Comparison of ENCODE assay signal across 9 mouse cellular contexts in the genomic region with DNA sequence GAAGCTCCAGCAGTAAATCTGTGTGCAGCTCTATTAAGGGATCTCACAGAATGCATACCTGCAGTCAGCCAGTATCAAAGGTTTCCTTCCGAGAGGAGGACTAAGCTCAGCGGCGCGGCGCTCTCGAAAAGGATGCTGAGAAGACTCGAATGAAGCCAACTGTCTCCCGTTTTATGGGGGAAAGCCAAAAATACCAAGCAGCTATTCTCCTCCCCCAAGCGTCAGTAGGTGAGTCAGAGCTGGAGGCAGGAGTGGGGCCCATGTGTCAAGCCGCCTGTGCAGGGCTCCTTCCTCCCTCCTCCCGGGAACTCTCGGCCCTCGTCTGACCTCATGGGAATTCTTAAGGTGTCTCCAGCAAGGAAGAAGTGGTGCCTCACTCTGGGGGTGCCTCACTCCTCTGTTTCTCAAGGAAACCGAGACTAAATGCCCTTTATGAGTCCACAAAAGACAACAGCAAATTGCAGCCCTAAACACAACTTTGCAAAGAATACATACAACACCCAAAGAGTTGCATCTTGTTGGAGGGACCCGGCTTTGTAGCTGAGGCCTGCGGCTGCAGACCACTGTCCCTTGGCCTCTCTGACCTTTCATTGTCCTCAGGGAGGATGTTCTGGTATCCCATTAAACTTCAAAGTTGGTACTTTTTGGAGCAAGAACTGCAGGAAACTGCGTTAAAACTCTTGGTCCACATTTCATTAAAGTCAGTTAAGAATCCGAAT. TPM values are rescaled to one million over a fixed set of nuclear protein-coding genes. Genes with fewer than 3 reads are reported as not detected.
DNase-seq lines count a peak whose midpoint lies in the region; ATAC-seq and TF ChIP-seq lines count a peak whose summit lies in the region.
"Had no signal": no experiment of that assay in that cellular context is flagged by ENCODE, and none has a peak within 500 bp of the region (broad histone marks: within the 10 kb centered on the region; RNA-seq: fewer than 3 reads in every experiment).

No protein-coding gene starts in this region.

- H3K9ac ChIP-seq in forebrain, embryonic 12.5 days: peak overlapping the region; percentile 36; the same call in 1 of the 2 replicates
- H3K9ac ChIP-seq in hindbrain, embryonic 16.5 days (ENCODE audit: low read depth, low read length): no peak overlapping the region; the same call in 1 of the 2 replicates
- peak overlapping the region; percentile 51 for H3K9ac ChIP-seq in midbrain, embryonic 16.5 days (ENCODE audit: low read depth, low read length)

- H3K36me3 ChIP-seq in forebrain, embryonic 12.5 days (replicated peaks): no peaks in the 10 kb centered on the region
- H3K36me3 ChIP-seq in hindbrain, embryonic 16.5 days (ENCODE audit: control insufficient read depth, insufficient read depth, low read length): no peaks in the 10 kb centered on the region
- H3K36me3 ChIP-seq in midbrain, embryonic 16.5 days (ENCODE audit: control insufficient read depth, insufficient read depth, low read length): no peaks in the 10 kb centered on the region

- peak overlapping the region; percentile 81 for H3K4me2 ChIP-seq in forebrain, embryonic 12.5 days
- peak overlapping the region; percentile 80 for H3K4me2 ChIP-seq in hindbrain, embryonic 16.5 days (ENCODE audit: low read length)
- H3K4me2 ChIP-seq in midbrain, embryonic 16.5 days (ENCODE audit: low read length): peak overlapping the region; percentile 86

- WGBS in forebrain, embryonic 12.5 days: 6% methylated on average over 18 of the region's 18 CpGs
- WGBS in hindbrain, embryonic 16.5 days: 3% methylated on average over 18 of the region's 18 CpGs
- 7% methylated on average over 18 of the region's 18 CpGs for WGBS in midbrain, embryonic 16.5 days

- DNase-seq in thymus, postnatal 14 days: peak; percentile 14
- no peak for DNase-seq in thymus, postnatal 10 days (ENCODE audit: low spot score in 2 of 2)
- peak; percentile 76 to 77 for DNase-seq in left cerebral cortex, postnatal 14 days (ENCODE audit: low spot score in 2 of 2)

- H3K4me3 ChIP-seq in bone marrow macrophage, adult 2 months (ENCODE audit: insufficient read depth, low read length): peak overlapping the region; percentile 15
- H3K4me3 ChIP-seq in forebrain, embryonic 12.5 days (replicated peaks): peak overlapping the region; percentile 70
- H3K4me3 ChIP-seq in hindbrain, embryonic 16.5 days (ENCODE audit: low read length): peak overlapping the region; percentile 76
- peak overlapping the region; percentile 16; the same call in 1 of the 2 replicates for H3K4me3 ChIP-seq in midbrain, embryonic 16.5 days (ENCODE audit: low read depth, low read length)

- H3K4me1 ChIP-seq in bone marrow macrophage, adult 2 months (ENCODE audit: control insufficient read depth, insufficient read depth, low read length): peaks cover 13% of the 10 kb centered on the region; the same call in 1 of the 2 replicates
- peaks cover 16% of the 10 kb centered on the region for H3K4me1 ChIP-seq in forebrain, embryonic 12.5 days
- peaks cover 14% of the 10 kb centered on the region for H3K4me1 ChIP-seq in hindbrain, embryonic 16.5 days (ENCODE audit: control insufficient read depth, insufficient read depth, low read depth, low read length)
- peaks cover 12% of the 10 kb centered on the region; the same call in 1 of the 2 replicates for H3K4me1 ChIP-seq in midbrain, embryonic 16.5 days (ENCODE audit: control insufficient read depth, insufficient read depth, low read length)

- no peak for TF ChIP-seq CTCF in bone marrow macrophage, adult 2 months (IDR thresholded peaks at IDR 0.05; ENCODE audit: low read depth, low read length)

- ATAC-seq in forebrain, embryonic 12.5 days (ENCODE audit: low FRiP score): no peak
- ATAC-seq in hindbrain, embryonic 16.5 days: no peak
- no peak for ATAC-seq in midbrain, embryonic 16.5 days
- ATAC-seq in megakaryocyte-erythroid progenitor cell, adult 5-6 weeks (replicated peaks; ENCODE audit: low FRiP score, low TSS enrichment, poor library complexity, severe bottlenecking): no peak

- intact Hi-C loops in left cerebral cortex, postnatal 14 days (cut with DNase I): no loop called here

- TF ChIP-seq POLR2A in bone marrow macrophage, adult 2 months (IDR thresholded peaks at IDR 0.05; ENCODE audit: borderline replicate concordance, low read depth, low read length): no peak

- H3K27ac ChIP-seq in bone marrow macrophage, adult 2 months (ENCODE audit: insufficient read depth, low read depth, low read length): no peak overlapping the region
- no peak overlapping the region for H3K27ac ChIP-seq in forebrain, embryonic 12.5 days
- H3K27ac ChIP-seq in hindbrain, embryonic 16.5 days (ENCODE audit: low read depth, low read length): no peak overlapping the region
- H3K27ac ChIP-seq in midbrain, embryonic 16.5 days (ENCODE audit: low read length): no peak overlapping the region

- H3K27me3 ChIP-seq in forebrain, embryonic 12.5 days: peaks cover 28% of the 10 kb centered on the region
- H3K27me3 ChIP-seq in hindbrain, embryonic 16.5 days (replicated peaks; ENCODE audit: control insufficient read depth, insufficient read depth, low read length): peaks cover 8% of the 10 kb centered on the region
- H3K27me3 ChIP-seq in midbrain, embryonic 16.5 days (ENCODE audit: control insufficient read depth, insufficient read depth, low read depth, low read length): peaks cover 23% of the 10 kb centered on the region

- no peaks in the 10 kb centered on the region for H3K9me3 ChIP-seq in forebrain, embryonic 12.5 days
- H3K9me3 ChIP-seq in hindbrain, embryonic 16.5 days (ENCODE audit: control insufficient read depth, low read length): no peaks in the 10 kb centered on the region
- H3K9me3 ChIP-seq in midbrain, embryonic 16.5 days (replicated peaks; ENCODE audit: control insufficient read depth, low read length, poor library complexity, severe bottlenecking): no peaks in the 10 kb centered on the region

RNA-seq across cellular contexts. Expression of gene Dusp14, which starts 2.0 kb away (rescaled TPM):
- not detected in 2 replicates for polyA plus RNA-seq in bone marrow macrophage, adult 2 months (2012; ENCODE audit: insufficient read depth, insufficient read length, missing spikeins)
- 19.9 and 20.6 TPM in 2 replicates for polyA plus RNA-seq in forebrain, embryonic 12.5 days (2016; fragmentation: Nextera tagmentation; extraction: Ambion mirVana)
- 13.0 and 13.1 TPM in 2 replicates for polyA plus RNA-seq in hindbrain, embryonic 16.5 days (2015; fragmentation: Nextera tagmentation; extraction: Ambion mirVana)
- 10 to 100 TPM; 62.4 to 63.7 TPM for total RNA-seq in left cerebral cortex, postnatal 14 days (2021)
- 11.0 and 11.8 TPM in 2 replicates for polyA plus RNA-seq in midbrain, embryonic 16.5 days (2015; fragmentation: Nextera tagmentation; extraction: Ambion mirVana)
- total RNA-seq in megakaryocyte-erythroid progenitor cell, adult 5-6 weeks (2014; fragmentation: Nextera tagmentation): not detected in 2 replicates
- total RNA-seq in megakaryocyte-erythroid progenitor cell, adult 5-6 weeks (2017): not detected in 2 replicates
- polyA plus RNA-seq: erythroblast, embryonic 14.5 days had no signal

Comparison
In these comparisons a context has a peak if more than half of its experiments do, and no peak if none do; other contexts are left out.
1. DNase-seq: peak in thymus, postnatal 14 days (single experiment) and left cerebral cortex, postnatal 14 days (2 of 2); none in thymus, postnatal 10 days (0 of 2).
2. H3K4me3 ChIP-seq: peak in every context shown above with its lines; median percentile 76 in hindbrain, embryonic 16.5 days; 70 in forebrain, embryonic 12.5 days; 16 in midbrain, embryonic 16.5 days; 15 in bone marrow macrophage, adult 2 months.
3. Peak in every context shown above with its lines, with median percentiles within 50 percentile points of each other: H3K4me2 ChIP-seq.